Mouse (Mus musculus): ENCODE results near the gene Vipr2. TPM values are rescaled to one million over a fixed set of nuclear protein-coding genes. Genes with fewer than 3 reads are reported as not detected.

The Vipr2 gene
- polyA plus RNA-seq, 2 experiments = 2.9 to 5.6 TPM

DNA sequence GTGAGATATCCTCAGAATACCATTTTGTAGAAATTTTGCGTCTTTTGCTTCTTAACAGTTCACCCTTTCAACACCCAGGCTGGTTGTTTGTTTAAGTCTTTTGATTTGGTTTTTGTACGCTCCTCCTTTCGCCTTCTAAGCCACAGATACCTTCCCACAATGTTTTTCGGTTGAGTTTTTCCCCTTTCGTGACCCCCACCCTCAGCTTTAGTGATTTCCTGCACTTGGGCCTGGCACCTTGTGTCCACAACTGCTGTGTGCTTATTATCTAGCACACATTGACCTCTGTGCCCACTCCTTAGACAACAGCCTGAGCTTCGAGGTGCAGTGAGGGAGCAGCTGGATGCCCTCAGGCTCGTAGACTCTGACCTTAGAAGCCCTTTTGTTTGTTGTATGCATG lies 28.8 kb upstream of the Vipr2 start:
- Histone ChIP-seq H3K4me1 (ENCODE audit: control insufficient read depth, insufficient read depth, low read length) (peaks cover 14% of the 10 kb centered on the region), H3K27me3 (ENCODE audit: control insufficient read depth, insufficient read depth, low read length) (no peaks in the 10 kb centered on the region), H3K9ac (ENCODE audit: low read depth, low read length, severe bottlenecking) (peak overlapping the region; percentile 93), H3K27ac (replicated peaks; ENCODE audit: low read depth, low read length) (no peak overlapping the region), H3K9me3 (ENCODE audit: control insufficient read depth, low read length) (no peaks in the 10 kb centered on the region), H3K36me3 (ENCODE audit: control insufficient read depth, insufficient read depth, low read length) (peaks cover 14% of the 10 kb centered on the region), H3K4me3 (replicated peaks; ENCODE audit: low read length) (peak overlapping the region; percentile 83), H3K4me2 (replicated peaks; ENCODE audit: low read depth, low read length, severe bottlenecking) (peak overlapping the region; percentile 47)
- no peak for TF ChIP-seq POLR2A (IDR thresholded peaks at IDR 0.05; ENCODE audit: borderline replicate concordance, extremely low read depth, insufficient read depth, insufficient read length)
- 71% methylated on average over 7 of the region's 7 CpGs for WGBS
- DNase-seq (ENCODE audit: low spot score) = no peak
- no peak for ATAC-seq (ENCODE audit: low FRiP score, low read depth)

- peaks cover 14% of the 10 kb centered on the region for H3K4me1 ChIP-seq (ENCODE audit: control insufficient read depth, insufficient read depth, low read length)
- no peaks in the 10 kb centered on the region for H3K27me3 ChIP-seq (ENCODE audit: control insufficient read depth, insufficient read depth, low read length)
- peaks cover 17% of the 10 kb centered on the region for H3K36me3 ChIP-seq (ENCODE audit: control insufficient read depth, insufficient read depth, low read length)
- no peak for TF ChIP-seq POLR2A (IDR thresholded peaks at IDR 0.05; ENCODE audit: borderline replicate concordance, extremely low read depth, insufficient read depth, insufficient read length)
- 81% methylated on average over 3 of the region's 3 CpGs for WGBS
- no peak for DNase-seq (ENCODE audit: low spot score)
- H3K4me2 ChIP-seq (replicated peaks; ENCODE audit: low read depth, low read length, severe bottlenecking) = peak overlapping the region; percentile 47
- H3K9me3 ChIP-seq (ENCODE audit: control insufficient read depth, low read length) = no peaks in the 10 kb centered on the region
- no peak overlapping the region for H3K27ac ChIP-seq (replicated peaks; ENCODE audit: low read depth, low read length)
- H3K9ac ChIP-seq (ENCODE audit: low read depth, low read length, severe bottlenecking) = peak overlapping the region; percentile 93; the same call in 1 of the 2 replicates
- ATAC-seq (ENCODE audit: low FRiP score, low read depth) = no peak
- 0 out of 2 replicates have a peak overlapping the region, but pooled peaks have one; percentile 83 for H3K4me3 ChIP-seq (replicated peaks; ENCODE audit: low read length)
These were observed 28.3 kb upstream of the Vipr2 start for GRCm38 (mm10) chr12:116049236-116049635.

GRCm38 (mm10) chr12:116049701-116050100 lies 27.8 kb upstream of the Vipr2 start:
- H3K4me1 ChIP-seq (ENCODE audit: control insufficient read depth, insufficient read depth, low read length) = peaks cover 14% of the 10 kb centered on the region
- H3K9me3 ChIP-seq (ENCODE audit: control insufficient read depth, low read length) = no peaks in the 10 kb centered on the region
- no peaks in the 10 kb centered on the region for H3K27me3 ChIP-seq (ENCODE audit: control insufficient read depth, insufficient read depth, low read length)
- peaks cover 21% of the 10 kb centered on the region for H3K36me3 ChIP-seq (ENCODE audit: control insufficient read depth, insufficient read depth, low read length)
- H3K4me3 ChIP-seq (replicated peaks; ENCODE audit: low read length) = no peak overlapping the region
- TF ChIP-seq POLR2A (IDR thresholded peaks at IDR 0.05; ENCODE audit: borderline replicate concordance, extremely low read depth, insufficient read depth, insufficient read length) = no peak
- H3K27ac ChIP-seq (replicated peaks; ENCODE audit: low read depth, low read length) = no peak overlapping the region
- H3K9ac ChIP-seq (ENCODE audit: low read depth, low read length, severe bottlenecking) = no peak overlapping the region
- no peak overlapping the region for H3K4me2 ChIP-seq (replicated peaks; ENCODE audit: low read depth, low read length, severe bottlenecking)
- ATAC-seq (ENCODE audit: low FRiP score, low read depth) (no peak), DNase-seq (ENCODE audit: low spot score) (no peak)
- WGBS = 90% methylated on average over 6 of the region's 6 CpGs

GRCm38 (mm10) chr12:116054342-116054741 lies 23.2 kb upstream of the Vipr2 start:
- no peak overlapping the region for H3K4me3 ChIP-seq (replicated peaks; ENCODE audit: low read length)
- TF ChIP-seq POLR2A (IDR thresholded peaks at IDR 0.05; ENCODE audit: borderline replicate concordance, extremely low read depth, insufficient read depth, insufficient read length) = no peak
- H3K27me3 ChIP-seq (ENCODE audit: control insufficient read depth, insufficient read depth, low read length) = no peaks in the 10 kb centered on the region
- H3K4me1 ChIP-seq (ENCODE audit: control insufficient read depth, insufficient read depth, low read length) = 0 out of 2 replicates have a peak, but pooled peaks cover 2% of the 10 kb centered on the region
- DNase-seq (ENCODE audit: low spot score) (no peak), ATAC-seq (ENCODE audit: low FRiP score, low read depth) (no peak)
- no peak overlapping the region for H3K4me2 ChIP-seq (replicated peaks; ENCODE audit: low read depth, low read length, severe bottlenecking)
- H3K9me3 ChIP-seq (ENCODE audit: control insufficient read depth, low read length) = peaks cover 24% of the 10 kb centered on the region
- H3K9ac ChIP-seq (ENCODE audit: low read depth, low read length, severe bottlenecking) = no peak overlapping the region
- H3K36me3 ChIP-seq (ENCODE audit: control insufficient read depth, insufficient read depth, low read length) = peaks cover 58% of the 10 kb centered on the region
- WGBS = 95% methylated on average over 8 of the region's 8 CpGs
- no peak overlapping the region for H3K27ac ChIP-seq (replicated peaks; ENCODE audit: low read depth, low read length)

DNA sequence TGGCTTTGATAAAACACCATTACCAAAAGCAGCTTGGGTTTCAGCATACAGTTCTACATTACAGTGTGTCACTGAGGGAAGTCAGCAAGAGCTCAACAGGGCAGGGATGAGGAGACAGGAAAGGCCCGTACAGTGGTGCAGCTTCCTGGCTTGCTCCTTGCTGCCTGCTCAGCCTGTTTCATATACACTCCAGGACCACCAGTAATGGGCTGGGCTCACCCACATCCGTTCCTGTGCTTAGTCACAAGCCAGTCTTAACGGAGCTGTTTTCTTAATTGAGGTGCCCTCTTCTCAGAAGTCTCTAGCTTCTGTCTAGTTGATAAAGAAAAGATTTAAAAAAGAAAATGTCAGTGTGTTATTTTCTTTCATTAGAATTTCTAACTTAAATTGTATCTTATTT lies 21.4 kb upstream of the Vipr2 start:
- WGBS = 97% methylated on average over 3 of the region's 3 CpGs
- ATAC-seq (ENCODE audit: low FRiP score, low read depth) = no peak
- no peak for TF ChIP-seq POLR2A (IDR thresholded peaks at IDR 0.05; ENCODE audit: borderline replicate concordance, extremely low read depth, insufficient read depth, insufficient read length)
- no peak for DNase-seq (ENCODE audit: low spot score)
- Histone ChIP-seq H3K9me3 (ENCODE audit: control insufficient read depth, low read length) (peaks cover 40% of the 10 kb centered on the region), H3K27ac (replicated peaks; ENCODE audit: low read depth, low read length) (no peak overlapping the region), H3K36me3 (ENCODE audit: control insufficient read depth, insufficient read depth, low read length) (peaks cover 60% of the 10 kb centered on the region), H3K27me3 (ENCODE audit: control insufficient read depth, insufficient read depth, low read length) (no peaks in the 10 kb centered on the region), H3K4me3 (replicated peaks; ENCODE audit: low read length) (no peak overlapping the region), H3K4me1 (ENCODE audit: control insufficient read depth, insufficient read depth, low read length) (no peaks in the 10 kb centered on the region), H3K4me2 (replicated peaks; ENCODE audit: low read depth, low read length, severe bottlenecking) (no peak overlapping the region), H3K9ac (ENCODE audit: low read depth, low read length, severe bottlenecking) (no peak overlapping the region)

Measured in limb, embryonic 14.5 days (tissue).